Mouse (Mus musculus) heart, embryonic 15.5 days (tissue): Measurements from ENCODE around the gene Rab5b. TPM values are rescaled to one million over a fixed set of nuclear protein-coding genes. Genes with fewer than 3 reads are reported as not detected.

Experiments
- ATAC-seq: fragments of 200-750 bp; cut with Nextera tagmentation; replicated peaks from 2 replicates; pipeline ENCODE4 v1.8.0; 2017; ENCODE audit warnings: low read depth, moderate TSS enrichment; ENCODE audit not compliant: insufficient number of reproducible peaks, insufficient read depth, low FRiP score
- H3K27ac ChIP-seq: fragments of 300-500 bp; sonication (generic); 2 replicates; pipeline ENCODE4 v1.5.1; 2015; ENCODE audit warnings: mild to moderate bottlenecking, inconsistent platforms
- H3K27me3 ChIP-seq: fragments of 300-500 bp; sonication (generic); 2 replicates; pipeline ENCODE4 v1.6.1; 2015; ENCODE audit warnings: inconsistent platforms
- H3K36me3 ChIP-seq: fragments of 300-500 bp; sonication (generic); 2 replicates; pipeline ENCODE4 v1.6.1; 2015; ENCODE audit warnings: mild to moderate bottlenecking, inconsistent platforms
- H3K4me1 ChIP-seq: fragments of 300-500 bp; sonication (generic); replicated peaks from 2 replicates; pipeline ENCODE4 v1.6.1; 2015; ENCODE audit warnings: inconsistent platforms
- H3K4me2 ChIP-seq: fragments of 300-500 bp; sonication (generic); 2 replicates; pipeline ENCODE4 v1.6.1; 2015; ENCODE audit warnings: inconsistent platforms, mild to moderate bottlenecking, moderate library complexity
- H3K4me3 ChIP-seq: fragments of 300-500 bp; sonication (generic); 2 replicates; pipeline ENCODE4 v1.5.1; 2015; ENCODE audit warnings: mild to moderate bottlenecking, inconsistent platforms
- H3K9ac ChIP-seq: fragments of 300-500 bp; sonication (generic); 2 replicates; pipeline ENCODE4 v1.6.1; 2015; ENCODE audit warnings: mild to moderate bottlenecking, inconsistent platforms
- H3K9me3 ChIP-seq: fragments of 300-500 bp; sonication (generic); replicated peaks from 2 replicates; pipeline ENCODE4 v1.6.1; 2016; ENCODE audit warnings: inconsistent platforms
- WGBS: fragments of 180-500 bp; shearing (Covaris S2); methylation state at CpG from one replicate; pipeline ENCODE4 v1.1.7; 2015; ENCODE audit warnings: mixed read lengths; 5-methylcytosine and 5-hydroxymethylcytosine counted together
- polyA plus RNA-seq: library from polyadenylated mRNA; unstranded; fragments of >200 nt; fragmentation: Nextera tagmentation; extraction: Ambion mirVana; gene quantifications from 2 replicates; pipeline ENCODE4 v1.2.1, GENCODE M21; 2015

The Rab5b gene
- polyA plus RNA-seq, 1 experiment from 2014 or later: 61.0 TPM

- H3K4me3 ChIP-seq: peak overlapping the region; percentile 95
- H3K9ac ChIP-seq: no peak overlapping the region
- no peaks in the 10 kb centered on the region for H3K9me3 ChIP-seq
- H3K4me1 ChIP-seq: peaks cover 25% of the 10 kb centered on the region
- no peak for ATAC-seq
- WGBS: 87% methylated on average over 6 of the region's 6 CpGs
- H3K36me3 ChIP-seq: peaks cover 29% of the 10 kb centered on the region
- H3K4me2 ChIP-seq: peak overlapping the region; percentile 62; the same call in 1 of the 2 replicates
- H3K27ac ChIP-seq: no peak overlapping the region
- no peaks in the 10 kb centered on the region for H3K27me3 ChIP-seq
Measured at GRCm38 (mm10) chr10:128697072-128697725, 1.1 kb upstream of the Rab5b start.

GRCm38 (mm10) chr10:128695411-128695991 is 563 bp downstream of the Rab5b start:
- H3K9me3 ChIP-seq: no peaks in the 10 kb centered on the region

GRCm38 (mm10) chr10:128674469-128675008 is 21.5 kb downstream of the Rab5b start:
- ATAC-seq: no peak
- 1% methylated on average over 9 of the region's 9 CpGs for WGBS

More at GRCm38 (mm10) chr10:128695411-128695991, 563 bp downstream of the Rab5b start:
- peaks cover 15% of the 10 kb centered on the region for H3K36me3 ChIP-seq
- H3K27ac ChIP-seq: peak overlapping the region; percentile 99
- peak overlapping the region; percentile 95 for H3K4me3 ChIP-seq
- H3K4me2 ChIP-seq: peak overlapping the region; percentile 73
- peaks cover 24% of the 10 kb centered on the region for H3K4me1 ChIP-seq
- under 1% methylated on average over 22 of the region's 22 CpGs for WGBS
- H3K27me3 ChIP-seq: no peaks in the 10 kb centered on the region
- ATAC-seq: no peak
- H3K9ac ChIP-seq: peak overlapping the region; percentile 93

GRCm38 (mm10) chr10:128673763-128674468 is 22.1 kb downstream of the Rab5b start, which contains the start of gene Suox:
TSS of gene Suox (minus strand) at chr10:128674073.
- ATAC-seq: peak; percentile 93
- Histone ChIP-seq H3K27ac (peak within 1 kb of the TSS; percentile 49), H3K4me3 (peak within 1 kb of the TSS; percentile 70), H3K36me3 (no peaks in the 10 kb centered on the region), H3K4me1 (peaks cover 13% of the 10 kb centered on the region), H3K4me2 (peak within 1 kb of the TSS; percentile 86), H3K9ac (peak within 1 kb of the TSS; percentile 58), H3K27me3 (no peaks in the 10 kb centered on the region), H3K9me3 (no peaks in the 10 kb centered on the region)
- WGBS: under 1% methylated on average over 56 of the region's 60 CpGs

More at GRCm38 (mm10) chr10:128674469-128675008, 21.5 kb downstream of the Rab5b start:
- Histone ChIP-seq H3K9ac (peak overlapping the region; percentile 58), H3K4me2 (peak overlapping the region; percentile 86), H3K4me3 (peak overlapping the region; percentile 70), H3K27ac (peak overlapping the region; percentile 49), H3K27me3 (no peaks in the 10 kb centered on the region), H3K9me3 (no peaks in the 10 kb centered on the region), H3K36me3 (peaks cover 5% of the 10 kb centered on the region), H3K4me1 (peaks cover 8% of the 10 kb centered on the region)

- H3K9ac ChIP-seq: no peak overlapping the region
- H3K4me2 ChIP-seq: no peak overlapping the region
- H3K27ac ChIP-seq: no peak overlapping the region
- H3K9me3 ChIP-seq: no peaks in the 10 kb centered on the region
- H3K36me3 ChIP-seq: no peaks in the 10 kb centered on the region
- H3K4me3 ChIP-seq: no peak overlapping the region
- no peaks in the 10 kb centered on the region for H3K27me3 ChIP-seq
- WGBS: 92% methylated on average over 9 of the region's 9 CpGs
- H3K4me1 ChIP-seq: peaks cover 16% of the 10 kb centered on the region
- no peak for ATAC-seq
Measured at GRCm38 (mm10) chr10:128671148-128671547, 24.9 kb downstream of the Rab5b start.

GRCm38 (mm10) chr10:128668790-128669672 is 27.0 kb downstream of the Rab5b start:
- Histone ChIP-seq H3K9ac (peak overlapping the region; percentile 69), H3K27ac (peak overlapping the region; percentile 28; the same call in 1 of the 2 replicates), H3K4me1 (peaks cover 15% of the 10 kb centered on the region), H3K4me2 (peak overlapping the region; percentile 91), H3K4me3 (peak overlapping the region; percentile 77), H3K36me3 (no peaks in the 10 kb centered on the region), H3K27me3 (no peaks in the 10 kb centered on the region), H3K9me3 (no peaks in the 10 kb centered on the region)
- WGBS: under 1% methylated on average over 42 of the region's 42 CpGs
- peak; percentile 48; the same call in 1 of the 2 replicates for ATAC-seq

GRCm38 (mm10) chr10:128665806-128666205 is 30.3 kb downstream of the Rab5b start:
- 96% methylated on average over 2 of the region's 2 CpGs for WGBS
- Histone ChIP-seq H3K27ac (no peak overlapping the region), H3K27me3 (no peaks in the 10 kb centered on the region), H3K9ac (no peak overlapping the region), H3K4me3 (no peak overlapping the region), H3K4me1 (peaks cover 9% of the 10 kb centered on the region; the same call in 1 of the 2 replicates), H3K9me3 (no peaks in the 10 kb centered on the region), H3K36me3 (no peaks in the 10 kb centered on the region), H3K4me2 (no peak overlapping the region)
- no peak for ATAC-seq

GRCm38 (mm10) chr10:128665307-128665706 is 30.8 kb downstream of the Rab5b start:
- Histone ChIP-seq H3K4me1 (peaks cover 9% of the 10 kb centered on the region; the same call in 1 of the 2 replicates), H3K36me3 (no peaks in the 10 kb centered on the region), H3K27ac (no peak overlapping the region), H3K9ac (no peak overlapping the region), H3K4me3 (no peak overlapping the region), H3K9me3 (no peaks in the 10 kb centered on the region), H3K4me2 (no peak overlapping the region), H3K27me3 (no peaks in the 10 kb centered on the region)
- 66% methylated on average over 3 of the region's 3 CpGs for WGBS
- no peak for ATAC-seq

GRCm38 (mm10) chr10:128664808-128665207 is 31.3 kb downstream of the Rab5b start:
- Histone ChIP-seq H3K4me1 (peaks cover 9% of the 10 kb centered on the region; the same call in 1 of the 2 replicates), H3K27me3 (no peaks in the 10 kb centered on the region)
- 60% methylated on average over 3 of the region's 3 CpGs for WGBS

GRCm38 (mm10) chr10:128663441-128664220 is 32.4 kb downstream of the Rab5b start:
- H3K36me3 ChIP-seq: no peaks in the 10 kb centered on the region
- no peaks in the 10 kb centered on the region for H3K9me3 ChIP-seq
- ATAC-seq: no peak
- no peak overlapping the region for H3K9ac ChIP-seq
- H3K4me2 ChIP-seq: no peak overlapping the region
- no peaks in the 10 kb centered on the region for H3K27me3 ChIP-seq
- H3K4me3 ChIP-seq: no peak overlapping the region
- peaks cover 4% of the 10 kb centered on the region; the same call in 1 of the 2 replicates for H3K4me1 ChIP-seq
- WGBS: 51% methylated on average over 5 of the region's 5 CpGs
- no peak overlapping the region for H3K27ac ChIP-seq

More at GRCm38 (mm10) chr10:128664808-128665207, 31.3 kb downstream of the Rab5b start:
- no peaks in the 10 kb centered on the region for H3K36me3 ChIP-seq
- ATAC-seq: no peak
- no peak overlapping the region for H3K9ac ChIP-seq
- H3K9me3 ChIP-seq: no peaks in the 10 kb centered on the region
- no peak overlapping the region for H3K4me2 ChIP-seq
- no peak overlapping the region for H3K4me3 ChIP-seq
- H3K27ac ChIP-seq: no peak overlapping the region
